Mouse (Mus musculus): ENCODE data around the gene Mdga1. TPM values are rescaled to one million over a fixed set of nuclear protein-coding genes. Genes with fewer than 3 reads are reported as not detected.

Gene Mdga1
- polyA plus RNA-seq, 1 experiment = 2.0 TPM

DNA sequence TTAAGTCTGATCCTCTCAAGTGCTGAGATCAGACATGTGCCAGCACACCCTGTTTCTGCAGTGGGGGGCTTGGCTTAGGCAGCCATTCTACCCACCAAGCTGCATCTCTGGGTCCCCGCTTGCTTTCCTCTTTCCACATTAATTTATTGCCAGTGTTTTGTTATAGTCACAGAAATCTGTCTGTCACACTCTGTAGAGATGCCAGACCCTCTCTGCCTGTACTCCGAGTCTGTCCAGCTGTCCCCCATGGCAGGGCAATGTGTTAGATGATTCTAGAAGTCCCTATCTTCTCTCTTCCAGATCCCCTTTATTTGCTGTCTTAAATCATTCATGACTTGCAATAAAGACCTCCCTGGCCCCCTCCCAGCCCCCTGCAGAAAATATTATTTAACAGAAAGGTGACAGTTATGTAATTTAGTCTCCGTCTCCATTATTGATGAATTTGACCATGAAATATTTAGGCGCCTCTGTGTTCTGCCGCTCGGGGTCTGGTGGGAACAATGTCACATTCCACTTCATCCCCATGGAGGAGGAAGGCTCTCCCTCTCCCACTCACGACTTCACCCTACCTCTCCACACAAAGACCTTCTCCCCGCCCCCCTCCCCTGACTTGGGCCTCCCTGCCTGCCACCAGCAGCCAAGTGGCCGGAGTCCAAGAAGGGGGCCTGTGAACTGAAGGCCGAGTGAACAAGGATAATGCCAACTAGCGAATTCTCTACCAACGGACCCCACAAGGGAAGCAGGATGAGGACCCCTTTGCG lies 50.9 kb downstream of the Mdga1 start:
- Histone ChIP-seq H3K4me3 (ENCODE audit: insufficient read depth, poor library complexity, severe bottlenecking) (no peak overlapping the region), H3ac (ENCODE audit: control insufficient read depth, insufficient read length, low read depth) (no peak overlapping the region), H3K79me2 (ENCODE audit: control insufficient read depth, insufficient read depth) (no peaks in the 10 kb centered on the region), H3K36me3 (ENCODE audit: control insufficient read depth, insufficient read depth) (no peaks in the 10 kb centered on the region), H3K27me3 (ENCODE audit: control insufficient read depth, insufficient read depth, insufficient read length) (peaks cover 15% of the 10 kb centered on the region), H3K79me3 (ENCODE audit: low read depth) (no peaks in the 10 kb centered on the region)
- TF ChIP-seq FOSL1 (IDR thresholded peaks at IDR 0.05; ENCODE audit: insufficient read depth, low read length, poor library complexity, severe bottlenecking) (no peak), MYOG (IDR thresholded peaks at IDR 0.05; ENCODE audit: control insufficient read depth, extremely low read depth, insufficient read length) (no peak), CTCF (IDR thresholded peaks at IDR 0.05; ENCODE audit: control insufficient read depth, insufficient read depth, insufficient read length) (no peak), MYOD1 (IDR thresholded peaks at IDR 0.05; ENCODE audit: control insufficient read depth, insufficient read length, low read depth) (no peak), CEBPB (IDR thresholded peaks at IDR 0.05; ENCODE audit: low read depth) (no peak), USF1 (IDR thresholded peaks at IDR 0.05; ENCODE audit: low read depth) (no peak), MAX (IDR thresholded peaks at IDR 0.05) (no peak)

DNA sequence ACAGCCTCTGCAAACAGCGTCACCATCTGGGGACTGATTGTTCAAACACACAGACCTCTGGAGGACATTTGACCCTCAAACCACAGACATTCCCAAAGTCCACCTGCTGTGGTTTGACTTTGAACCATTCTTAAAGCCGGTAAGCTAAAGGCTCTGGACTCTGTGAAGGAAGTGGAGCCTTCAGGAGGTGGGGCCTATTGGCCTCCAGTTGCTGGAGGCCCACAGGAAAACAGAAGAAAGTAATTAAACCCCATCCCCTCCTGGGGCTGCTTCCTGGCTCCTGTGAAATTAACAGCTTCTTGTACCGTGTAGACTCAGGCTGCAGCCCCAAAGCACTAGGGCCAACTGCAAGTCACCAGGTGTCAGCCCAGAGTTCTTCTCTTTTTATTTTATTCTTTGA lies 52.9 kb downstream of the Mdga1 start:
- H3ac ChIP-seq (ENCODE audit: control insufficient read depth, insufficient read length, low read depth) = no peak overlapping the region
- H3K79me3 ChIP-seq (ENCODE audit: low read depth) = no peaks in the 10 kb centered on the region
- H3K79me2 ChIP-seq (ENCODE audit: control insufficient read depth, insufficient read depth) = no peaks in the 10 kb centered on the region
- TF ChIP-seq USF1 (IDR thresholded peaks at IDR 0.05; ENCODE audit: low read depth) (no peak), FOSL1 (IDR thresholded peaks at IDR 0.05; ENCODE audit: insufficient read depth, low read length, poor library complexity, severe bottlenecking) (no peak), CEBPB (IDR thresholded peaks at IDR 0.05; ENCODE audit: low read depth) (no peak), MYOD1 (IDR thresholded peaks at IDR 0.05; ENCODE audit: control insufficient read depth, insufficient read length, low read depth) (no peak), MAX (IDR thresholded peaks at IDR 0.05) (no peak), CTCF (IDR thresholded peaks at IDR 0.05; ENCODE audit: control insufficient read depth, insufficient read depth, insufficient read length) (no peak), MYOG (IDR thresholded peaks at IDR 0.05; ENCODE audit: control insufficient read depth, extremely low read depth, insufficient read length) (no peak)
- no peaks in the 10 kb centered on the region for H3K36me3 ChIP-seq (ENCODE audit: control insufficient read depth, insufficient read depth)
- H3K4me3 ChIP-seq (ENCODE audit: insufficient read depth, poor library complexity, severe bottlenecking) = no peak overlapping the region
- peaks cover 21% of the 10 kb centered on the region for H3K27me3 ChIP-seq (ENCODE audit: control insufficient read depth, insufficient read depth, insufficient read length)

GRCm38 (mm10) chr17:29915820-29916219 lies 54.1 kb downstream of the Mdga1 start:
- Histone ChIP-seq H3ac (ENCODE audit: control insufficient read depth, insufficient read length, low read depth) (no peak overlapping the region), H3K79me3 (ENCODE audit: low read depth) (no peaks in the 10 kb centered on the region), H3K79me2 (ENCODE audit: control insufficient read depth, insufficient read depth) (no peaks in the 10 kb centered on the region), H3K4me3 (ENCODE audit: insufficient read depth, poor library complexity, severe bottlenecking) (no peak overlapping the region), H3K36me3 (ENCODE audit: control insufficient read depth, insufficient read depth) (no peaks in the 10 kb centered on the region), H3K27me3 (ENCODE audit: control insufficient read depth, insufficient read depth, insufficient read length) (peaks cover 17% of the 10 kb centered on the region)
- TF ChIP-seq USF1 (IDR thresholded peaks at IDR 0.05; ENCODE audit: low read depth) (no peak), CEBPB (IDR thresholded peaks at IDR 0.05; ENCODE audit: low read depth) (no peak), MYOD1 (IDR thresholded peaks at IDR 0.05; ENCODE audit: control insufficient read depth, insufficient read length, low read depth) (no peak), MYOG (IDR thresholded peaks at IDR 0.05; ENCODE audit: control insufficient read depth, extremely low read depth, insufficient read length) (no peak), MAX (IDR thresholded peaks at IDR 0.05) (no peak)

GRCm38 (mm10) chr17:29913301-29913965 lies 56.5 kb downstream of the Mdga1 start:
- H3K79me2 ChIP-seq (ENCODE audit: control insufficient read depth, insufficient read depth) = no peaks in the 10 kb centered on the region
- H3K79me3 ChIP-seq (ENCODE audit: low read depth) = no peaks in the 10 kb centered on the region
- H3K4me3 ChIP-seq (ENCODE audit: insufficient read depth, poor library complexity, severe bottlenecking) = no peak overlapping the region
- H3ac ChIP-seq (ENCODE audit: control insufficient read depth, insufficient read length, low read depth) = no peak overlapping the region
- peaks cover 10% of the 10 kb centered on the region for H3K27me3 ChIP-seq (ENCODE audit: control insufficient read depth, insufficient read depth, insufficient read length)
- no peaks in the 10 kb centered on the region for H3K36me3 ChIP-seq (ENCODE audit: control insufficient read depth, insufficient read depth)
- TF ChIP-seq MYOG (IDR thresholded peaks at IDR 0.05; ENCODE audit: control insufficient read depth, extremely low read depth, insufficient read length) = no peak
- TF ChIP-seq USF1 (IDR thresholded peaks at IDR 0.05; ENCODE audit: low read depth) = no peak
- TF ChIP-seq FOSL1 (IDR thresholded peaks at IDR 0.05; ENCODE audit: insufficient read depth, low read length, poor library complexity, severe bottlenecking) = no peak
- TF ChIP-seq MYOD1 (IDR thresholded peaks at IDR 0.05; ENCODE audit: control insufficient read depth, insufficient read length, low read depth) = no peak
- no peak for TF ChIP-seq CEBPB (IDR thresholded peaks at IDR 0.05; ENCODE audit: low read depth)
- TF ChIP-seq MAX (IDR thresholded peaks at IDR 0.05) = no peak
- TF ChIP-seq CTCF (IDR thresholded peaks at IDR 0.05; ENCODE audit: control insufficient read depth, insufficient read depth, insufficient read length) = no peak

DNA sequence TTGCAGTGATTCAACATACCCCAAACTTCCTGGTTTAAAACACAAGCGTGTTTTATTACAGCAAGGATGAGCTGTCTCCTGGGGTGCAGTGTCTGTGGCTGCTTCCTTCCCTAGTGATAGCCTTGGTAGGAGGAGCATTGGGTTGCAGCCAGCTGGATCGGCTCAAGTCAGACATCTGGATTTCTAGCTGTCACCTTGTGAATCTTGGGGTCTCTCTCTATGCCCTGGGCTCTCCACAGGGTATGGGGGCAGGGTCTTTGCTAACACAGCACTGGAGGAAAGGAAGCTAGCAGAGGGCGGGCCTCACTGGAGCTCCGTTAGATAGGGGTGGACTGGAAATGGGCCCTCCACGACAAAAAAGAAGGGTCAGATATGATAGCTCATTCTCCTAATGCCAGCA lies 57.2 kb downstream of the Mdga1 start:
- Histone ChIP-seq H3ac (ENCODE audit: control insufficient read depth, insufficient read length, low read depth) (no peak overlapping the region), H3K27me3 (ENCODE audit: control insufficient read depth, insufficient read depth, insufficient read length) (peaks cover 13% of the 10 kb centered on the region), H3K4me3 (ENCODE audit: insufficient read depth, poor library complexity, severe bottlenecking) (no peak overlapping the region), H3K36me3 (ENCODE audit: control insufficient read depth, insufficient read depth) (no peaks in the 10 kb centered on the region), H3K79me3 (ENCODE audit: low read depth) (no peaks in the 10 kb centered on the region), H3K79me2 (ENCODE audit: control insufficient read depth, insufficient read depth) (no peaks in the 10 kb centered on the region)
- TF ChIP-seq MAX (IDR thresholded peaks at IDR 0.05) = no peak
- TF ChIP-seq MYOD1 (IDR thresholded peaks at IDR 0.05; ENCODE audit: control insufficient read depth, insufficient read length, low read depth) = no peak
- TF ChIP-seq MYOG (IDR thresholded peaks at IDR 0.05; ENCODE audit: control insufficient read depth, extremely low read depth, insufficient read length) = no peak
- no peak for TF ChIP-seq FOSL1 (IDR thresholded peaks at IDR 0.05; ENCODE audit: insufficient read depth, low read length, poor library complexity, severe bottlenecking)
- no peak for TF ChIP-seq CTCF (IDR thresholded peaks at IDR 0.05; ENCODE audit: control insufficient read depth, insufficient read depth, insufficient read length)
- TF ChIP-seq CEBPB (IDR thresholded peaks at IDR 0.05; ENCODE audit: low read depth) = no peak
- no peak for TF ChIP-seq USF1 (IDR thresholded peaks at IDR 0.05; ENCODE audit: low read depth)
